Mouse (Mus musculus) heart, postnatal 25 days (tissue): ENCODE results near the gene Rsph10b. TPM values are rescaled to one million over a fixed set of nuclear protein-coding genes. Genes with fewer than 3 reads are reported as not detected.

Source experiments
- DNase-seq: peaks from one replicate; pipeline ENCODE4 v3.0.0; 2022; ENCODE audit warnings: low spot score
- intact Hi-C: fragments of 180-260 bp; cut with DNase I; formaldehyde crosslinking; loops from one replicate; pipeline ENCODE4 v1.15.1; 2025
- total RNA-seq, 2 experiments: library from RNA; stranded (reverse); gene quantifications; 2 replicates each; pipeline ENCODE4 v1.2.3; 2021

Gene Rsph10b
- under 1 TPM; 0.10 to 0.39 TPM for total RNA-seq

- no peak for DNase-seq
- intact Hi-C loops, result no loop called here
These were observed at the start of gene Rsph10b for GRCm38 (mm10) chr5:143932831-143933230. TSS of gene Rsph10b (plus strand) at chr5:143933035.

DNA sequence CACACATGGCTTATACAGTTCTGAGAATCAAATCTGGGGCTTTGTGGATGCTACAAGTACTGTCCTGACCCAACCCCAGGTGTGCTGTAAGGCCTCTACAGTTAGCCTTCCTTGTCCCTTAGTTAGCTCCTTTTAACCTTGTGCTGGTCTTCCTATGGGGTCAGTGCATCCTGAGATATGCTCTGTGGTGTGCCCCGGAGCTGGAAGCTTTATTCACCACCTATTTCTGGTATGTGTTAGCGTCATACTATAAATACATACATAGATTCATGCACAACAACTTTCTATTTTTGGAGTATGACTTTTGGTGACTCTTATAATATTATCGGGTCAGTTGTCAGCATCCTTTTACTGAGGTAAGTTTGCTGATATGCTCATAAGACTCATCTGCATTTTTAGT lies 47.6 kb upstream of the Rsph10b start:
- intact Hi-C loops, result no loop called here
- no peak for DNase-seq

DNA sequence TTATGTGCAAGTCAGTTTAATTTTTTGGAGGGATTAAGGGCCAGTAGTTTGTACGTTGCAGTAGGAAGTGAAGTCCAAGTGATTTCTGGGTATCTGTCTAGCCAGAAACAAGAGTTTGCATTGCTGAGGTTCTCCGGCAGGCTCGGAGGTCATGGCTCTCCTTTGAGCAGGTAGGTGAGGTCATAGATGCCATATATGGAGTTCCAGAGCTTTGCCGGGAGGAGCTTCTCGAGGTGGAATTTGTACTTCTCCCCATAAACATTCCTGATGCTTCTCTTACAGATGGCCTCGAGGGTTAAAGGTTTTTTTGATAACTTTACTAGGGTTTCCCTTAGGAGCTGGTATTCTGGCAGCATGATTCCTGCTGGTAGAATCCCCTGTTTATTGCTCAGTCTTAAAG lies 42.1 kb upstream of the Rsph10b start:
- intact Hi-C loops, result no loop called here

DNA sequence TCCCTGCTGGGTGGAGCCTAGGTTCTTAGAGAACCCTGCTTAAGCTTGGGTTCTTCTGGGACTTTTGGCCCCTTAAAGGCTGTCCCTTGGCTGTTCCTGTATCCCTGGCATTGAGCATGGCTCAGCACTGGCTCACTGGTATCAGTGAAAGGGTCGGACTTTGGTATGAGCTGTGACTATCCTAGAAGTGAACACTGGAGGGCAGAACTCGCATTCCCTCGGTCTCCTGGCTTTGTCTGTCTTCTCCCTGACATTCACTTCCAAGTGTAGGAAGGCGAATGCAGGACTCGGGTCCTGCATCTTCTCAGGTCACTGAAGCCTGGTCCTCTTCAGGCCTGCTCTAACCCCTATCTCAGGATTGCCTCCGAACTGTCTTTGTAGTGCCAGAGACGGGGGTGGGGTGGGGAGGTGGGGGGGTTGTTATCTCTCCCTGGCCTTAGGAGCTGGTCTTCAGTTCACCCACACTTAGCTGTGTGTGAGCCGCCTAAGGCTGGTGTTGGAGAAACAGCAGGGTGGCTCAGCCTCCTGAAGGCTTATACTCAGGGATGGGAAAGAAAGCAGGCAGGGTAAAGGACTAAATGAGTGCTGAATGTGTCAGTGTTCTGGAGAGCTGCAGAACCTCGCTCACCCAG lies 40.5 kb upstream of the Rsph10b start:
- intact Hi-C loops, result no loop called here
- no peak for DNase-seq

More for the DNA sequence above, 42.1 kb upstream of the Rsph10b start:
- DNase-seq, result no peak

- no peak for DNase-seq
- intact Hi-C loops, result no loop called here
These were observed 39.4 kb upstream of the Rsph10b start for GRCm38 (mm10) chr5:143893396-143893795.

- DNase-seq, result no peak
- intact Hi-C loops, result no loop called here
These were observed 35.1 kb upstream of the Rsph10b start, which contains the start of gene Ankrd61 for GRCm38 (mm10) chr5:143897635-143898330. TSS of gene Ankrd61 (minus strand) at chr5:143897685.

DNA sequence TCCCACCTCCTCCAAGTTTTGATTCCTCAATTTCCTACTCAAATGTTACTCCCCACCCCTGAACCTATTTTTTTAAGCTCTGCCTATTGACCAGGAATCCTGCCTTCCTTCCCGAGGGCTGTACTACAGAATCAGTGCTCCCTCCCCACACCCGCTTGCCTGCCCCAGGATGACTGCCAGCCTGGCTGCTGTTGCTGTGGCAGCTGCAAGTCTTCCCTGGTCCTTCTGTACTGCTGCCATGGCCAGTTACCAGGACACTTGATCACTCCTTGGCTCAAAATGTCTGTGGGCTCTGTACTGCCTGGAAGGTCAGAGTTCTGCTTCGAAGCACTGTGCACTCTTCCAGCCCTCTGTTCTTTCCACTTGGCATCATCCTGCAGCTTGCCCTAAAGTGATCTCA lies 30.7 kb upstream of the Rsph10b start:
- intact Hi-C loops, result no loop called here
- peak; percentile 26 for DNase-seq

DNA sequence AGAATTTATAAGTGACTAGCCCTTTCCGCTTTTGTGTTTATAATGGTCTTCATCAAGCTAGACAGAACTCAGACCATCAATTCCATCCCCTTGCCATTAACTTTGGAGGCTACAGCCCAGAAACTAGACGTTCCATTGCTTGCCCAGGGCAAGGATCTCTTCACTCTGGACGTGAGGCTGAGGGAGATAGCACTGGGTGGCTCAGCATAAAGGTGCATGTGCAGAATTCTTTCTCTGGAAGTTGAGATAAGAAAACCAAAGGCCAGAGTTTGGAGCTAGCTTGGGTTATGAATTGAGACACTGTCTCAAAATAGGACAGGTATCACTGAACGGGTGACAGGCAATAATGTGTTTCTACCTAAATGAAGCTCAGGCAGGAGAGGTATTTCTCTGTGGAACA lies 29.0 kb upstream of the Rsph10b start:
- intact Hi-C loops, result no loop called here
- DNase-seq, result no peak

DNA sequence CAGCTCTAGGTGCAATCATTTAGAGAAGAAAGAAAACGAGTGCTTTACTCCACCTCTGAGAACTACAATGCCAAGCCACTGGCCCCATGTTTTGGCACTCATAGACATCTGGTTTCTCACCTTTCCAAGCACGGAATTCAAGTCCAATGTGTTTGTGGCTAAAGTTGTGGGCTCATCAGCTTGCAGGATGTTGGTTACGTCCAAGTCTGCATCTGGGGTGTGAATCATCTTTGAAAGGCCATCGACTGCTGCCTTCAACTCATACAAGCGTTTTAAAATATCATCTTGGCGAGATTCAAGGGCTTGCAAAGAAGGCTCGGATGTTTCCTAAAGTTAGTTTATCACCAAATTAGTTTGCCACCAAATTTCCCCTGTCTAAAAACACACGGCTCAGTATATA lies 26.4 kb upstream of the Rsph10b start:
- intact Hi-C loops, result no loop called here
- no peak for DNase-seq

DNA sequence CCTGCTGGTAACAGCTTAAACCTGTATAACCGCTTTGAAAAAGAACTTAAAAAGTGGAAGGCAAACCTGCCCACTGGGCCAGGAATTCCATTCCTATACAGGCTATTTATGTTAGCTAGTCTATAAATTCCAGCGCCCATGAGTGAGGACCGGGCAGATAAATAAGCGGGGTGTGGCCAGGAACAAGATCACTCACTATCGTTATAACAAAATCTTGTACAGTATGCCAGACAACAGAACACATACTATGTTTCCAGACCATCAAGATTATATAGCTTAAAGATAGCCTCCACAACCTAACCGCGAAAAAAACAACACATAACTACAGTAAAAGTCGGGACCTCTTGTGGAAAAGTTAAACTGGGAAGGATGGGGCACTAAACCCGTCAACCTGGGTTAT lies 23.9 kb upstream of the Rsph10b start:
- intact Hi-C loops, result no loop called here
- DNase-seq, result no peak

GRCm38 (mm10) chr5:143909417-143910400 lies 23.1 kb upstream of the Rsph10b start, which contains the start of the genes Aimp2 and Pms2:
TSS of gene Aimp2 (minus strand) at chr5:143909847.
TSS of gene Pms2 (plus strand) at chr5:143909964.
- peak; percentile 96 for DNase-seq
- intact Hi-C loops, result loop anchor here (5.0 kb wide), 1 partner anchor 342 kb away; no protein-coding TSS in a partner anchor

DNA sequence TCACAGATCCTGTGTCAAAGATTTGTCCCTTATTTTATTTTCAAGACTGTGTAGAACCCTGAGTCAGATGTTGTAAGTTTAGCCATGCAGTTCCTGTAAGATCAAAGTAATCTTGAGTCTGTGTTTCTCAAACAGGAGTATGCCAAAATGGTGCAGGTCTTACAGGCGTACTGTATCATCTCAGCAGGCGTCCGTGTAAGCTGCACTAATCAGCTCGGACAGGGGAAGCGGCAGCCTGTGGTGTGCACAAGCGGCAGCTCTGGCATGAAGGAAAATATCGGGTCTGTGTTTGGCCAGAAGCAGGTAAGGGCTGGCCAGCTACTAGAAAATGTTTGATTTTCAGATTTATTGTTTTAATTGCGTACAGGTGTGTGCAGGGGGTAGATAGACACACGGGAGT lies 16.6 kb upstream of the Rsph10b start:
- intact Hi-C loops, result loop anchor here (2.0 kb wide), 1 partner anchor 183 kb away; the partner anchor contains the start of gene Usp42
- DNase-seq, result no peak

- intact Hi-C loops, result loop anchor here (2.0 kb wide), 1 partner anchor 185 kb away; the partner anchor contains the start of gene Usp42
- no peak for DNase-seq
These were observed 15.4 kb upstream of the Rsph10b start for GRCm38 (mm10) chr5:143917418-143917817.

- intact Hi-C loops, result no loop called here
- no peak for DNase-seq
These were observed 14.7 kb upstream of the Rsph10b start for GRCm38 (mm10) chr5:143918120-143918519.

DNA sequence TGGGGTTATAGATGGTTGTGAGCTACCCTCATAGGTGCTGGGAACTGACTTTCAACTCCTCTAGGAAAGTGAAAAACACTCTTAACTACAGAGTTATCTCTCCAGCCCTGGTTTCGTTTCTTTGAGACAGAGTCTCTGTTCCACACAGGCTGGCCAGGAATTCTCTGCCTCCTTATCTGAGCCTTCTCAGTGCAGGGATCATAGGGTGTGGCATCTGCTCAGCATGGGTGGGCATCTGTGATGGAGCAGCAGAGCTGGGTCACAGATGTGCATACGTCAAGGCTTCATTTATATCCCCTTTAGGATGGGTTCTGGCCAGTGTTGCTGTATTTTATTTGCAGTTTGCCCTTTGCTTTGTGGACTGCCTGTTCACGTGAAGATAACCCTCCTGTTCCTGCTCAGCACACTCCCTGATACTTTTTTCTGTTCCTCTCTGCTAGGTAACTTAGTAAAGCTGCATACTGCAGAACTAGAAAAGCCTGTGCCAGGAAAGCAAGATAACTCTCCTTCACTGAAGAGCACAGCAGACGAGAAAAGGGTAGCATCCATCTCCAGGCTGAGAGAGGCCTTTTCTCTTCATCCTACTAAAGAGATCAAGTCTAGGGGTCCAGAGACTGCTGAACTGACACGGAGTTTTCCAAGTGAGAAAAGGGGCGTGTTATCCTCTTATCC lies 7.9 kb upstream of the Rsph10b start:
- no peak for DNase-seq
- intact Hi-C loops, result no loop called here

DNA sequence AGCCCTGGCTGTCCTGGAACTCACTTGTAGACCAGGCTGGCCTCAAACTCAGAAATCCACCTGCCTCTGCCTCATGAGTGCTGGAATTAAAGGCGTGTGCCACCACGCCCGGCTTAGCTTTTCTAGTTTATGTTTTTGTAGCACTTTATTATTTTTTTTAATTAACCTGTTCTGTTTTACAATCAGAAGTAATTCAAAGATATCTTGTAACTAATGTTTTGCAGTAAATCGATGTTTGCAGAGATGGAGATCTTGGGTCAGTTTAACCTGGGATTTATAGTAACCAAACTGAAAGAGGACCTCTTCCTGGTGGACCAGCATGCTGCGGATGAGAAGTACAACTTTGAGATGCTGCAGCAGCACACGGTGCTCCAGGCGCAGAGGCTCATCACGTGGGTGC lies 5.0 kb upstream of the Rsph10b start, which contains the start of gene Gm42421:
Gm42421 (plus strand) TSS at position 301 of the 400 bp plus-strand sequence.
- intact Hi-C loops, result no loop called here
- no peak for DNase-seq

GRCm38 (mm10) chr5:143929291-143929690 lies 3.5 kb upstream of the Rsph10b start:
- no peak for DNase-seq
- intact Hi-C loops, result no loop called here

GRCm38 (mm10) chr5:143930656-143931055 lies 2.2 kb upstream of the Rsph10b start:
- no peak for DNase-seq
- intact Hi-C loops, result no loop called here

DNA sequence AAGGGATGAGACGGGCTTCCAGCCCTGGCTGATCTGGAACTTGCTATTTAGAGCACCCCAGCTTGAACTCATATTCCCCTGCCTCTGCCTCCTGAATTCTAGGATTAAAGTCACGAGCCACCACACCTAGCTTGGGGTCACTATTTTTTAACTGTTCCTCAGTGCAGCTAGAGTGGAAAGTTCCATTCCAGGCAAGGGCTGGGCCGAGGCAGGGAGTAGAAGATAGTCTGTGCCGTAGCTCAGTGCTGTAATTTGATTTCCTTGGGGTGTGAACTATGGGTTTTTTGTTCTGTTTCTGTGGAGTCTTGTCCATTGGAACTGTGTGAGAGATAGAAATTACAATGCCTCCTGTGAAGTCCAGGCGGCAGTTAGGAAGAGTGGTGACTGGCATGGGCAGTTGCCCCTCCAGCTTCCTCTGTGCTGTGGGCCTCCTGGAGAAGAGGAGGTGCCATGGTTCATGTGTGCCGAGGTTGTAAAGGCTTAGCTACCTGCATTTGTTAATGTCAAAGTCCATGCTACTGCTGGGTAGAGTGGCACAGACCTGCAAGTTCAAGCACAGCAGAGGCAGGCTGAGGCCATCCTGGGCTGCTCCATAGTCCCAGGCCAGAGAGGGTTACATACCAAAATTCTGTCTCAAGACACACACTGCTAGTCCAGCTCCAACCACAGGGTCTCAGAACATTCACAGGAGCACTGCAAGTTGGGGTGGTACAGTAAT lies 813 bp upstream of the Rsph10b start:
- intact Hi-C loops, result no loop called here
- DNase-seq, result no peak
